Mouse (Mus musculus): ENCODE measurements around the gene Magea2.
"Not testable (repeated sequence)": the region's sequence is repeated elsewhere in the genome, so short reads cannot be mapped to it uniquely, and the experiment has no call there.

The Magea2 gene

GRCm38 (mm10) chrX:155093566-155093965 is at the start of gene Magea2:
Magea2 (minus strand) TSS chrX:155093666.
- not testable (repeated sequence) for DNase-seq (ENCODE audit: extremely low read depth, insufficient read length, low spot score)

GRCm38 (mm10) chrX:155128312-155128711 is 34.8 kb upstream of the Magea2 start, which contains the start of gene Cldn34b2:
Cldn34b2 (minus strand) TSS chrX:155128412.
- not testable (repeated sequence) for DNase-seq (ENCODE audit: extremely low read depth, insufficient read length, low spot score)

GRCm38 (mm10) chrX:155098024-155098423 is 4.6 kb upstream of the Magea2 start:
- DNase-seq (ENCODE audit: extremely low read depth, insufficient read length, low spot score) = no peak

- DNase-seq (ENCODE audit: extremely low read depth, insufficient read length, low spot score) = not testable (repeated sequence)
Measured at GRCm38 (mm10) chrX:155089693-155090092, 3.8 kb downstream of the Magea2 start, which contains the start of gene Magea1. Magea1 (minus strand) TSS chrX:155089793.

- DNase-seq (ENCODE audit: extremely low read depth, insufficient read length, low spot score) = not testable (repeated sequence)
Measured at GRCm38 (mm10) chrX:155063045-155063444, 30.4 kb downstream of the Magea2 start, which contains the start of gene Magea5. Magea5 (minus strand) TSS chrX:155063145.

- DNase-seq (ENCODE audit: extremely low read depth, insufficient read length, low spot score) = not testable (repeated sequence)
Measured at GRCm38 (mm10) chrX:154995750-154996149, 97.7 kb downstream of the Magea2 start, which contains the start of gene Magea8. Magea8 (minus strand) TSS chrX:154995850.
